Mouse (Mus musculus) hindbrain, embryonic 12.5 days (tissue): ENCODE results near the gene Traf3ip2. TPM values are rescaled to one million over a fixed set of nuclear protein-coding genes. Genes with fewer than 3 reads are reported as not detected.

ENCODE experiments used
- ATAC-seq: fragments of 200-750 bp; cut with Nextera tagmentation; 2 replicates; pipeline ENCODE4 v1.8.0; 2017; ENCODE audit warnings: moderate TSS enrichment; ENCODE audit not compliant: low FRiP score
- H3K27ac ChIP-seq: fragments of 300-500 bp; sonication (generic); 2 replicates; pipeline ENCODE4 v1.5.1; 2016; ENCODE audit warnings: mild to moderate bottlenecking
- H3K27me3 ChIP-seq: fragments of 300-500 bp; sonication (generic); 2 replicates; pipeline ENCODE4 v1.6.1; 2016; ENCODE audit warnings: mild to moderate bottlenecking
- H3K36me3 ChIP-seq: fragments of 300-500 bp; sonication (generic); 2 replicates; pipeline ENCODE4 v1.6.1; 2016; ENCODE audit warnings: mild to moderate bottlenecking
- H3K4me1 ChIP-seq: fragments of 300-500 bp; sonication (generic); 2 replicates; pipeline ENCODE4 v1.6.1; 2016
- H3K4me2 ChIP-seq: fragments of 300-500 bp; sonication (generic); replicated peaks from 2 replicates; pipeline ENCODE4 v1.6.1; 2016; ENCODE audit warnings: mild to moderate bottlenecking
- H3K4me3 ChIP-seq: fragments of 300-500 bp; sonication (generic); 2 replicates; pipeline ENCODE4 v1.5.1; 2016; ENCODE audit warnings: mild to moderate bottlenecking
- H3K9ac ChIP-seq: fragments of 300-500 bp; sonication (generic); 2 replicates; pipeline ENCODE4 v1.6.1; 2016; ENCODE audit warnings: mild to moderate bottlenecking, moderate library complexity
- H3K9me3 ChIP-seq: fragments of 300-500 bp; sonication (generic); replicated peaks from 2 replicates; pipeline ENCODE4 v1.6.1; 2016; ENCODE audit warnings: mild to moderate bottlenecking
- WGBS: fragments of 180-500 bp; shearing (Covaris S2); methylation state at CpG from one replicate; pipeline ENCODE4 v1.1.7; 2016; 5-methylcytosine and 5-hydroxymethylcytosine counted together
- polyA plus RNA-seq: library from polyadenylated mRNA; unstranded; fragments of >200 nt; fragmentation: Nextera tagmentation; extraction: Ambion mirVana; gene quantifications from 2 replicates; pipeline ENCODE4 v1.2.1, GENCODE M21; 2016

Gene Traf3ip2
- polyA plus RNA-seq, 1 experiment from 2014 or later = 5.8 TPM

DNA sequence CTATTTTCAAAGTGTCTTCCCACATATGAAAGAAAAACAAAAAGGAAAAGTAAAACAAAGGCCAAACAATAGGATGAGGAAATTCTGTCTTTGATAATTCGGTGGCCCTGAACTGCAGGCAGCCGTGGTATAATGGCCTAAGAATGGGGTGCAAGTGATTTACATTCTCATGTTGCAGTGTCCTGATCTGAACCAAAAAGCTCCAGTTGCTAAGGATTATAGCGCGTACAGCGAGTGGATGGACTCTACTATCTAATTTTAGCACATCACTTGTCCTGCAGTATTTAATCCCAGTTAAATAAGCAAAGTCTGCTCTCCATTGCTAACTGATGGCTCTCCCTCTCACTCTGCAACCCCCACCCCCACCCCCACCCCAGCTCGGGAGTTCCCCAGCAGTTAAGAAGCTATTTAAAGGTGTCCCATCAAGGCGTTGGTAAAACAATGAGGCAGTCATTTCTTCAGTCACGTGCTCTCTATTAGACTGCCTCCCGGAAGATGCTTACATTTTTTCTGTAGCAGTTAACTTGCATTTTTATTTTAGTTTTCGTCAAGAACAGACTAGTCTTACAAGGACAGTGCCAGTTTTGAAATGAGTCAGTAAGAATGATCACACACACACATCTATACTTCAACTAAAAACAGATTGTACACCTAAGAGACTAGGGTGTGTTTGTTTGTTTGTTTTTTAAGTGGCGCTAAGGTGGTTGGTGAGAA lies 78.8 kb downstream of the Traf3ip2 start:
- Histone ChIP-seq H3K36me3 (no peaks in the 10 kb centered on the region), H3K9me3 (no peaks in the 10 kb centered on the region), H3K9ac (no peak overlapping the region), H3K27ac (no peak overlapping the region), H3K4me2 (no peak overlapping the region), H3K27me3 (no peaks in the 10 kb centered on the region), H3K4me3 (no peak overlapping the region), H3K4me1 (peaks cover 4% of the 10 kb centered on the region; the same call in 1 of the 2 replicates)
- WGBS = 61% methylated on average over 11 of the region's 11 CpGs
- no peak for ATAC-seq

DNA sequence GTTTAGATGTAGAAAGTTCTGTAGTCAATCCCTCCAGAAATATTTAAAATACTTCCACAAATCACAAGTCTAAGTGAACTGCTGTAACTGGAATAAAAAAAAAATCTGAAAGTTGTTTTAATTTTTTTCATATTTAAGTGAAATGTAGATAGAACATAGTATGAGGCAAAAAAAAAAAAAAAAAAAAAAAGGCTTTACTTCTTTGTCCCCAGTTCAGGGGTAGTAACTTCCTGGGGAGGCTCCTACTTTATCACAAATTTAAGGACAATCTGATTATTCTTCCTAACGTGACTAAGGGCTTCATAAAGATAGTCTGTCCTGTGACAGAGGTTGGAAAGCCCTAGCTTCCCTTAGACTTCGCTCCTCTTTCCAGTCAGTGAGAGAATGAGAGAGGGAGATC lies 79.4 kb downstream of the Traf3ip2 start:
- no peak for ATAC-seq

More for the DNA sequence above, 79.4 kb downstream of the Traf3ip2 start:
- H3K9ac ChIP-seq = no peak overlapping the region
- no peak overlapping the region for H3K4me2 ChIP-seq
- no peak overlapping the region for H3K27ac ChIP-seq
- WGBS = 83% methylated on average over 2 of the region's 2 CpGs
- H3K4me3 ChIP-seq = no peak overlapping the region
- no peaks in the 10 kb centered on the region for H3K27me3 ChIP-seq
- peaks cover 4% of the 10 kb centered on the region; the same call in 1 of the 2 replicates for H3K4me1 ChIP-seq
- H3K36me3 ChIP-seq = no peaks in the 10 kb centered on the region
- no peaks in the 10 kb centered on the region for H3K9me3 ChIP-seq

Other genes starting within 250 kb of the Traf3ip2 start
- gene Fyn, start 244.1 kb upstream of the Traf3ip2 start, polyA plus RNA-seq = 64.8 and 67.9 TPM in 2 replicates
- gene Rev3l, start 119.2 kb downstream of the Traf3ip2 start, polyA plus RNA-seq = 22.5 and 23.8 TPM in 2 replicates